Mouse (Mus musculus): ENCODE data around the gene Usp42. TPM values are rescaled to one million over a fixed set of nuclear protein-coding genes. Genes with fewer than 3 reads are reported as not detected.

The Usp42 gene
- polyA plus RNA-seq, 1 experiment from 2014 or later, result 3.4 TPM

- H3K36me3 ChIP-seq (replicated peaks), result peaks cover 79% of the 10 kb centered on the region
- no peak overlapping the region for H3K4me2 ChIP-seq
- 66% methylated on average over 3 of the region's 3 CpGs for WGBS (ENCODE audit: insufficient replicate concordance)
- H3K4me1 ChIP-seq (replicated peaks), result peaks cover 10% of the 10 kb centered on the region; the same call in 1 of the 2 replicates
- H3K27ac ChIP-seq (replicated peaks), result no peak overlapping the region
- no peak overlapping the region for H3K4me3 ChIP-seq (replicated peaks)
- no peak for ATAC-seq (ENCODE audit: insufficient read depth)
- no peak overlapping the region for H3K9ac ChIP-seq
- no peaks in the 10 kb centered on the region for H3K9me3 ChIP-seq (replicated peaks)
- H3K27me3 ChIP-seq, result no peaks in the 10 kb centered on the region
Observed at GRCm38 (mm10) chr5:143687589-143687988, 44.5 kb downstream of the Usp42 start.

DNA sequence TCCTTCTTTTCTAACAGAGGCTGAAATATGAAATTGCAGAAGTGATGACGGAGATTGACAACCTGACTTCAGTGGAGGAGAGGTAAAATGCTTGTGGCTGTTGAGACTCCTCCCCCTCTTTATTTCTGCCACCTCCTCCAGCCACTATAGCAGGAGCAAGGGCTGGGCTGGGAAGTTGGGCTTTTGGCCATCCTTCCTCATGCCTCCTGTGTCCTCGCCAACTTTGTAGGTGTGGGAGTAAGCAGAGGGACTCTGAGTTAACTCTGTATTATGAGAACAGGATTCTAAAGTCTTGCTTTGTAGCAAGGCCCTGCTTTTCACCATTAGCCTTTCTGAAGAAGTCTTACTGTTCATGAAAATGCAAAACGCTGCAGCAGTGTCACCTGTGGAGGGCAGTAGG lies 45.6 kb downstream of the Usp42 start:
- peaks cover 68% of the 10 kb centered on the region for H3K36me3 ChIP-seq (replicated peaks)

DNA sequence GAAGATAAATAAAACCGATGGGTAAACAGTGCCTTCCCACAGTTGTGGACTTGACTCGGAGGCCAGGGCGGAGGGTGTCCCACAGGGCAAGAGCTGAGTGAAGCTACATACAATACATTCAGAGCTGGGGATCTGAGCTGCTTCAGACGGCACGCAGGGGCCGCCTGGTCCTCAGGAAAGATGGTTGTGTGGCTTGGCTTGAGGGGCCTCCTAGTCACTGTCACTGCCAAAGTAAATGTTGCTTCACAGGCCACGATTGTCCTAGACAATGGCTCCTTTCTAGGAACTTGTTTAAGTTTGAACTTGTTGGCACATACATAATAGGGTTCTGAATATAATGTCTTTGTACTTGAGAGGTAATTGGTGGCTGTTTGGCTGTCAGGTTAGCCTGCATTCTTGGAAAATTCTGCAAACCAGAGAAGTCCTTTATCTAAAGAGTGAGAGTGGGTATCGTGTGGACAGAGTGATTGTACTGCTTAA lies 47.1 kb downstream of the Usp42 start:
- ATAC-seq (ENCODE audit: insufficient read depth), result no peak
- WGBS (ENCODE audit: insufficient replicate concordance), result 81% methylated on average over 8 of the region's 8 CpGs
- Histone ChIP-seq H3K27me3 (no peaks in the 10 kb centered on the region), H3K27ac (replicated peaks) (no peak overlapping the region), H3K9me3 (replicated peaks) (no peaks in the 10 kb centered on the region), H3K4me3 (replicated peaks) (no peak overlapping the region), H3K4me2 (no peak overlapping the region), H3K36me3 (replicated peaks) (peaks cover 54% of the 10 kb centered on the region), H3K9ac (no peak overlapping the region), H3K4me1 (replicated peaks) (peaks cover 18% of the 10 kb centered on the region)

More for the DNA sequence above, 45.6 kb downstream of the Usp42 start:
- H3K4me1 ChIP-seq (replicated peaks), result peaks cover 13% of the 10 kb centered on the region; the same call in 1 of the 2 replicates
- no peak for ATAC-seq (ENCODE audit: insufficient read depth)
- no peaks in the 10 kb centered on the region for H3K9me3 ChIP-seq (replicated peaks)
- H3K27ac ChIP-seq (replicated peaks), result no peak overlapping the region
- H3K9ac ChIP-seq, result no peak overlapping the region
- no peak overlapping the region for H3K4me3 ChIP-seq (replicated peaks)
- WGBS (ENCODE audit: insufficient replicate concordance), result 91% methylated on average over 3 of the region's 3 CpGs
- H3K27me3 ChIP-seq, result no peaks in the 10 kb centered on the region
- no peak overlapping the region for H3K4me2 ChIP-seq

GRCm38 (mm10) chr5:143683696-143684095 lies 48.4 kb downstream of the Usp42 start:
- H3K9ac ChIP-seq, result no peak overlapping the region
- 84% methylated on average over 6 of the region's 6 CpGs for whole genome bisulfite sequencing (ENCODE audit: insufficient replicate concordance)
- no peaks in the 10 kb centered on the region for H3K27me3 ChIP-seq
- no peak overlapping the region for H3K27ac ChIP-seq (replicated peaks)
- H3K36me3 ChIP-seq (replicated peaks), result peaks cover 46% of the 10 kb centered on the region
- no peak for ATAC-seq (ENCODE audit: insufficient read depth)
- no peak overlapping the region for H3K4me3 ChIP-seq (replicated peaks)
- no peaks in the 10 kb centered on the region for H3K9me3 ChIP-seq (replicated peaks)
- H3K4me1 ChIP-seq (replicated peaks), result peaks cover 30% of the 10 kb centered on the region
- H3K4me2 ChIP-seq, result no peak overlapping the region

DNA sequence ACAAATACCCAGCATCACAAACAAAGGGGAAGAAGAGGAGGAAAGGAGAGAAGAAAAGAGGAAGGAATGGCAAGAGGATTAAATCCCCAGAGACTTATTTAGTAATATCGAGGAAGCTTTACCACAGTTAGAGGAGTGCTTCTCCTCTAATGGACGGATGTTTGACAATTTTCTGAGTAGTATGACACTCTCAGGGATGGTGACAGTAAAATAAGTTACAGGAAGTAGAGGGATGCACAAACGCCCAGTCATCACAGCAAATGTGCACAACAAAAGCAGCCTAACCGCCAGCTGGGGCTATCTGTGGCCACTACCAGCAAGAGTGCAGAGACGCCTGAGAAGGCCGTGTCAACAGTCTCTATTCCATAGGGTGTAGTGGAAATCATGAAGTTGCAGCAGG lies 52.4 kb downstream of the Usp42 start:
- no peak for ATAC-seq (ENCODE audit: insufficient read depth)
- Histone ChIP-seq H3K9me3 (replicated peaks) (no peaks in the 10 kb centered on the region), H3K36me3 (replicated peaks) (peaks cover 7% of the 10 kb centered on the region), H3K4me2 (no peak overlapping the region), H3K27me3 (no peaks in the 10 kb centered on the region), H3K4me1 (replicated peaks) (peaks cover 66% of the 10 kb centered on the region), H3K9ac (no peak overlapping the region), H3K4me3 (replicated peaks) (no peak overlapping the region), H3K27ac (replicated peaks) (no peak overlapping the region; the same call in 1 of the 2 replicates)
- WGBS (ENCODE audit: insufficient replicate concordance), result 39% methylated on average over 6 of the region's 6 CpGs

- H3K9me3 ChIP-seq (replicated peaks), result no peaks in the 10 kb centered on the region
- H3K4me2 ChIP-seq, result no peak overlapping the region
- H3K36me3 ChIP-seq (replicated peaks), result no peaks in the 10 kb centered on the region
- 55% methylated on average over 6 of the region's 6 CpGs for WGBS (ENCODE audit: insufficient replicate concordance)
- no peak overlapping the region for H3K9ac ChIP-seq
- no peaks in the 10 kb centered on the region for H3K27me3 ChIP-seq
- H3K4me1 ChIP-seq (replicated peaks), result peaks cover 74% of the 10 kb centered on the region
- peak overlapping the region; percentile 14; the same call in 1 of the 2 replicates for H3K27ac ChIP-seq (replicated peaks)
- ATAC-seq (ENCODE audit: insufficient read depth), result peak; percentile 35; the same call in 1 of the 2 replicates
- no peak overlapping the region for H3K4me3 ChIP-seq (replicated peaks)
Observed at GRCm38 (mm10) chr5:143678634-143679271, 53.3 kb downstream of the Usp42 start.

GRCm38 (mm10) chr5:143677363-143677762 lies 54.7 kb downstream of the Usp42 start:
- Histone ChIP-seq H3K27me3 (no peaks in the 10 kb centered on the region), H3K4me1 (replicated peaks) (peaks cover 79% of the 10 kb centered on the region), H3K9me3 (replicated peaks) (no peaks in the 10 kb centered on the region), H3K36me3 (replicated peaks) (no peaks in the 10 kb centered on the region), H3K27ac (replicated peaks) (no peak overlapping the region), H3K9ac (0 out of 2 replicates have a peak overlapping the region, but pooled peaks have one; percentile 5), H3K4me3 (replicated peaks) (no peak overlapping the region), H3K4me2 (no peak overlapping the region)
- no peak for ATAC-seq (ENCODE audit: insufficient read depth)
- WGBS (ENCODE audit: insufficient replicate concordance), result 84% methylated on average over 4 of the region's 4 CpGs

DNA sequence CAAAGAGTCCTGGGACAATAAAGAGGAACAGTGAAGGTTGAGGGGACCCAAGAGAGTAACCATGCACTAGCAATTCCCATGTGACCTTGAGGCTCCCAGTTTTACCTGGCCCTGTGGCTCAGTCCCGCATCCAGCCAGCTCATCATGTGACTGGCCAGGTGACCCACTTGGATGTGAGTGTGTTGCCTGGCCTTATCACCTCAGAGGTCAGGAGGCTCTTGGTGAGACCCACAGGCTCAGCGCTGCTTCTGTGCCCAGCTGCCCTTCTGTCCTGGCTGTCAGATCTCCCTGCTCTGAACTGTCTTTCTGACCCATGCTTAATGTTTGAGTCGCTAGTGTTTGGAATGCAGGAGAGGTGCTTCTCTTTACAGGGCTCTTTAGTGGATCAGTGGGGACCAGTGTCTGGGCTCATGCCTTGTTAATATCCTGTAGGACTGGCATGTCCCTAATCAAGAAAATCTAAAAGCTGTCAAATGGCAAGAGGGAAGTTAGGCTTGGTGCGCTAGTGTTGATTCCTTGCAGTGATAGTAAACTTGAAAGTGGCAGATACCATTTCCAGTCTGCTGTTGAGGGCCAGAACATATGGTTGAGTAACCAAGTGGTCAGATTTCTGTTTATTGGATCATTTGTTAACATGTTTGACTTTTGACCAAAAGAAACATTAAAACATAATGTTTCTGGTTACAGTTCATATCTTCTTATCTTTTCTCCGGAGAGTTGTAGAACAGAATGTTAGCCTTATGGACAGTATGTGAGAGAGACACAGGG lies 55.7 kb downstream of the Usp42 start:
- H3K27ac ChIP-seq (replicated peaks), result peak overlapping the region; percentile 43; the same call in 1 of the 2 replicates
- no peak overlapping the region for H3K4me2 ChIP-seq
- no peaks in the 10 kb centered on the region for H3K36me3 ChIP-seq (replicated peaks)
- WGBS (ENCODE audit: insufficient replicate concordance), result 57% methylated on average over 5 of the region's 5 CpGs
- no peak for ATAC-seq (ENCODE audit: insufficient read depth)
- 0 out of 2 replicates have a peak overlapping the region, but pooled peaks have one; percentile 5 for H3K9ac ChIP-seq
- H3K9me3 ChIP-seq (replicated peaks), result no peaks in the 10 kb centered on the region
- H3K4me3 ChIP-seq (replicated peaks), result no peak overlapping the region
- H3K4me1 ChIP-seq (replicated peaks), result peaks cover 83% of the 10 kb centered on the region
- no peaks in the 10 kb centered on the region for H3K27me3 ChIP-seq

DNA sequence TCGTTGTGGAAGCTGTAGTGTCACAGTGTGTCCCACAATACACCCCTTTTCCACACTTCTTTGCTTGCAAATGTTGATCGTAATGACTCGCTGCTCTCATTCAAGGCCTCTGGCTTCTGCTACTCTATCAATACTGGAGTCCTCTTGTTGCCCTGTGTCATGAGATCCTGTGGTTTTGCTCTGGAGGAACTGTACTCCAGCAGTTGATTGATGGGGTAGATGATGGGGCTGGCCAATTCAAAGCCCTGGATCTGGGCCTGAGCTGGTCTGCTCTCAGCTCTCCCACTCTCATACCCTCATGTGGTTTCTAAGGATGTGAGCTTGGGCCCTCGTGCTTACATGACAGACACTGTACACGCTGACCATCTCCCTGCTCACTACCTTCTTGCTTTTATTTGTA lies 57.5 kb downstream of the Usp42 start:
- Histone ChIP-seq H3K4me3 (replicated peaks) (no peak overlapping the region), H3K27me3 (no peaks in the 10 kb centered on the region), H3K9ac (no peak overlapping the region), H3K27ac (replicated peaks) (no peak overlapping the region), H3K9me3 (replicated peaks) (no peaks in the 10 kb centered on the region), H3K4me1 (replicated peaks) (peaks cover 90% of the 10 kb centered on the region), H3K4me2 (no peak overlapping the region), H3K36me3 (replicated peaks) (no peaks in the 10 kb centered on the region)
- 36% methylated on average over 5 of the region's 5 CpGs for WGBS (ENCODE audit: insufficient replicate concordance)
- no peak for ATAC-seq (ENCODE audit: insufficient read depth)

GRCm38 (mm10) chr5:143670740-143671415 lies 61.2 kb downstream of the Usp42 start:
- H3K36me3 ChIP-seq (replicated peaks), result peaks cover 3% of the 10 kb centered on the region; the same call in 1 of the 2 replicates
- no peak for ATAC-seq (ENCODE audit: insufficient read depth)
- no peak overlapping the region for H3K9ac ChIP-seq
- H3K27ac ChIP-seq (replicated peaks), result no peak overlapping the region; the same call in 1 of the 2 replicates
- H3K4me3 ChIP-seq (replicated peaks), result no peak overlapping the region
- 79% methylated on average over 6 of the region's 6 CpGs for WGBS (ENCODE audit: insufficient replicate concordance)
- H3K4me2 ChIP-seq, result no peak overlapping the region
- no peaks in the 10 kb centered on the region for H3K9me3 ChIP-seq (replicated peaks)
- peaks cover 77% of the 10 kb centered on the region for H3K4me1 ChIP-seq (replicated peaks)
- no peaks in the 10 kb centered on the region for H3K27me3 ChIP-seq

DNA sequence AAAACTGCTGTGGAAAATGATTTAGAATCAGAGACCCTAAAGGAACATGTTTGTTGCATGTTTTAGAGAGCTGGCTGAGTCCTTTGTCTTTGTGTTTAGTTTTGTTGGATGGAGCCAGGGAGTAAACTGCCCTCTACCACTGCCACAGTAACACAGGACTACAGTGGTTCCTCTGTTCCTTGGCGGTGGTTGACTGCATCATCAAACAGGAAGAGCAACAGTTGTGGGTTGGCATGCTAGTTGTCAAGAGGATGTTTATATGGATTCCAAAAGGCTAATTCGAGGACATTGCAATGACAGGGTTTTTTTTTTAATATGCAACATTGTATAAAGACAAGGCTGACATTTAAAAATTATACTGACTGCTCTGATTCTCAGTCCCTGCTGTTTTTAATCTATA lies 62.2 kb downstream of the Usp42 start:
- H3K27me3 ChIP-seq, result no peaks in the 10 kb centered on the region
- H3K27ac ChIP-seq (replicated peaks), result 0 out of 2 replicates have a peak overlapping the region, but pooled peaks have one; percentile 43
- H3K4me2 ChIP-seq, result no peak overlapping the region
- H3K4me1 ChIP-seq (replicated peaks), result peaks cover 80% of the 10 kb centered on the region
- no peaks in the 10 kb centered on the region for H3K9me3 ChIP-seq (replicated peaks)
- no peak for ATAC-seq (ENCODE audit: insufficient read depth)
- H3K4me3 ChIP-seq (replicated peaks), result no peak overlapping the region
- WGBS (ENCODE audit: insufficient replicate concordance), result 9% methylated on average over 2 of the region's 2 CpGs
- H3K36me3 ChIP-seq (replicated peaks), result peaks cover 3% of the 10 kb centered on the region; the same call in 1 of the 2 replicates
- H3K9ac ChIP-seq, result no peak overlapping the region

Measured in liver, embryonic 15.5 days (tissue).